Mouse (Mus musculus) intestine, postnatal 0 days (tissue): Measurements from ENCODE around the gene Megf8. TPM values are rescaled to one million over a fixed set of nuclear protein-coding genes. Genes with fewer than 3 reads are reported as not detected.
A peak's percentile ranks its signal among the peaks of the same experiment; 100 is the strongest.

Experiments
- ATAC-seq: fragments of 200-750 bp; cut with Nextera tagmentation; 2 replicates; pipeline ENCODE4 v1.8.0; 2017; ENCODE audit warnings: mild to moderate bottlenecking, moderate TSS enrichment, moderate library complexity
- H3K27ac ChIP-seq: fragments of 300-500 bp; sonication (generic); 2 replicates; pipeline ENCODE4 v1.5.1; 2014; ENCODE audit warnings: mild to moderate bottlenecking, low read depth, low read length, moderate library complexity
- H3K27me3 ChIP-seq: fragments of 300-500 bp; sonication (generic); replicated peaks from 2 replicates; pipeline ENCODE4 v1.6.1; 2014; ENCODE audit warnings: low read length, mixed read lengths; ENCODE audit not compliant: control insufficient read depth, insufficient read depth
- H3K36me3 ChIP-seq: fragments of 300-500 bp; sonication (generic); 2 replicates; pipeline ENCODE4 v1.6.1; 2014; ENCODE audit warnings: mild to moderate bottlenecking, moderate library complexity; ENCODE audit not compliant: control insufficient read depth, insufficient read depth
- H3K4me1 ChIP-seq: fragments of 300-500 bp; sonication (generic); replicated peaks from 2 replicates; pipeline ENCODE4 v1.6.1; 2014; ENCODE audit warnings: antibody characterized with exemption, low read length, mixed read lengths; ENCODE audit not compliant: control insufficient read depth, insufficient read depth
- H3K4me2 ChIP-seq: fragments of 300-500 bp; sonication (generic); replicated peaks from 2 replicates; pipeline ENCODE4 v1.6.1; 2014; ENCODE audit warnings: low read depth, mild to moderate bottlenecking, moderate library complexity
- H3K4me3 ChIP-seq: fragments of 300-500 bp; sonication (generic); 2 replicates; pipeline ENCODE4 v1.5.1; 2014; ENCODE audit warnings: low read depth, low read length
- H3K9ac ChIP-seq: fragments of 300-500 bp; sonication (generic); 2 replicates; pipeline ENCODE4 v1.6.1; 2014; ENCODE audit warnings: mild to moderate bottlenecking, low read depth, low read length
- H3K9me3 ChIP-seq: fragments of 300-500 bp; sonication (generic); 2 replicates; pipeline ENCODE4 v1.6.1; 2016; ENCODE audit warnings: mixed run types; ENCODE audit not compliant: control insufficient read depth
- CTCF ChIP-seq: sonication (generic); IDR thresholded peaks from 2 replicates; pipeline ENCODE4 v1.5.1; 2016; ENCODE audit warnings: low read depth, mild to moderate bottlenecking, control low read depth, antibody characterized with exemption, moderate library complexity
- WGBS: fragments of 180-500 bp; shearing (Covaris S2); extraction: QIAGEN DNeasy Blood & Tissue Kit; methylation state at CpG from one replicate; pipeline ENCODE4 v1.1.7; 2014; 5-methylcytosine and 5-hydroxymethylcytosine counted together
- polyA plus RNA-seq: library from polyadenylated mRNA; unstranded; fragments of >200 nt; fragmentation: Nextera tagmentation; extraction: Ambion mirVana; gene quantifications from 2 replicates; pipeline ENCODE4 v1.2.1, GENCODE M21; 2015

The Megf8 gene
- polyA plus RNA-seq, 1 experiment from 2014 or later = 3.4 TPM

DNA sequence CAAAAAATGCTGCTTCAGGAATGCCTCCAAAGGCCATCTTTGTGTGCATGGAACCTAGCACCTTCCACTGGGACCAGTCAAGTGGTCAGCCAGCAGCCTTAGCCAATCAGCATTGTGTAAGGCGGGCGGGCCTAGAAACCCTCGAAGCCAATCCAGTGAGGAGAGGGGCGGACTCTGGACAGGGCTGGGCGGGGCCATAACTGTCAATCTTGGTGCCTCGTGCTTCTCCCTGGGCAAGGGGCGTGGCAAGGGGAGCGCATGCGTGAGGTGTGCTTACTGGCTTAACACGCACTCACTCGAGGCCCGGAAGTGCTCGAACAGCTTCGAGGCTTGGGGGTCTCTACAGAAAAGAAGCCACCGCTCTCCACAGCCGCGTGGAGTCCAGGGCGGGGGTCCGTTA is 15.9 kb upstream of the Megf8 start, which contains the start of gene Prr19:
Gene Prr19 (plus strand): TSS at position 349 of the 400 bp plus-strand sequence.
- Histone ChIP-seq H3K9ac (no peak within 1 kb of the TSS), H3K9me3 (no peaks in the 10 kb centered on the region), H3K4me3 (no peak within 1 kb of the TSS), H3K4me1 (0 out of 2 replicates have a peak, but pooled peaks cover under 1% of the 10 kb centered on the region), H3K36me3 (no peaks in the 10 kb centered on the region), H3K27me3 (peaks cover 10% of the 10 kb centered on the region), H3K27ac (no peak within 1 kb of the TSS), H3K4me2 (no peak within 1 kb of the TSS)
- TF ChIP-seq CTCF = no peak
- no peak for ATAC-seq
- WGBS = 63% methylated on average over 19 of the region's 19 CpGs

GRCm38 (mm10) chr7:25303003-25303684 is 13.8 kb upstream of the Megf8 start:
- no peak for ATAC-seq
- Histone ChIP-seq H3K4me3 (no peak overlapping the region), H3K27ac (no peak overlapping the region), H3K9me3 (no peaks in the 10 kb centered on the region), H3K27me3 (peaks cover 23% of the 10 kb centered on the region), H3K4me1 (0 out of 2 replicates have a peak, but pooled peaks cover 2% of the 10 kb centered on the region), H3K4me2 (no peak overlapping the region), H3K36me3 (no peaks in the 10 kb centered on the region), H3K9ac (no peak overlapping the region)
- 58% methylated on average over 9 of the region's 9 CpGs for WGBS
- TF ChIP-seq CTCF = no peak

GRCm38 (mm10) chr7:25303685-25304006 is 13.3 kb upstream of the Megf8 start:
- ATAC-seq = no peak
- Histone ChIP-seq H3K4me2 (no peak overlapping the region), H3K9ac (no peak overlapping the region), H3K27ac (no peak overlapping the region), H3K4me1 (0 out of 2 replicates have a peak, but pooled peaks cover 2% of the 10 kb centered on the region), H3K27me3 (peaks cover 23% of the 10 kb centered on the region), H3K4me3 (no peak overlapping the region), H3K9me3 (no peaks in the 10 kb centered on the region), H3K36me3 (no peaks in the 10 kb centered on the region)
- 74% methylated on average over 3 of the region's 3 CpGs for WGBS
- TF ChIP-seq CTCF = no peak

DNA sequence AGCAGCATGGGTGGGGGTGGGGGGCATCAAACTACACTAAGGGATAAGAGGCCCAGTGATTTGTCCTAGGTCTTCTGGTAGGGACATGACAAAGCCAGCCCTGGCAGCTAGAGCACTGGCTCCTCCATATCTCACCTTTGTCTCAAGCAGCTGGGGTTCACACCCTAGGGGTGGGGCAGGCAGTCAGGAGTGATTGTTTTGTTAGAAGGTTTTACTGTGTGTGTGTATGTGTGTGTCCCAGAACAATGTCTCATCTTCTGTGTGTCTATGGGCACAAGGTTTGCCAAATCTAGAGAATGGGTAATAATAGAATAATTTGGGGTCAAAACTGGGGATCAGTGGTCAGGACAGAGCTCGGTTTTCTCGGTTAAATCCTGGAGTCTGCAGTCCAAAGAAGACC is 11.5 kb upstream of the Megf8 start:
- Histone ChIP-seq H3K4me3 (peak overlapping the region; percentile 49; the same call in 1 of the 2 replicates), H3K36me3 (no peaks in the 10 kb centered on the region), H3K27ac (no peak overlapping the region), H3K27me3 (peaks cover 23% of the 10 kb centered on the region), H3K4me2 (peak overlapping the region; percentile 95), H3K4me1 (0 out of 2 replicates have a peak, but pooled peaks cover 2% of the 10 kb centered on the region), H3K9ac (no peak overlapping the region), H3K9me3 (no peaks in the 10 kb centered on the region)
- TF ChIP-seq CTCF = no peak
- WGBS = 2% methylated on average over 2 of the region's 2 CpGs
- ATAC-seq = no peak

- no peak within 1 kb of the TSS for H3K27ac ChIP-seq
- H3K4me3 ChIP-seq = peak within 1 kb of the TSS; percentile 49
- under 1% methylated on average over 47 of the region's 47 CpGs for WGBS
- H3K9me3 ChIP-seq = no peaks in the 10 kb centered on the region
- H3K36me3 ChIP-seq = no peaks in the 10 kb centered on the region
- peak within 1 kb of the TSS; percentile 7; the same call in 1 of the 2 replicates for H3K9ac ChIP-seq
- peaks cover 26% of the 10 kb centered on the region for H3K27me3 ChIP-seq
- TF ChIP-seq CTCF = peak; percentile 6; the same call in 1 of the 2 replicates
- peak within 1 kb of the TSS; percentile 95 for H3K4me2 ChIP-seq
- 0 out of 2 replicates have a peak, but pooled peaks cover 2% of the 10 kb centered on the region for H3K4me1 ChIP-seq
- peak; percentile 71 for ATAC-seq
Observed at GRCm38 (mm10) chr7:25305956-25306613, 10.9 kb upstream of the Megf8 start, which contains the start of gene Tmem145. Tmem145 (plus strand) TSS chr7:25306106.

GRCm38 (mm10) chr7:25306614-25306996 is 10.4 kb upstream of the Megf8 start:
- 43% methylated on average over 2 of the region's 2 CpGs for WGBS
- Histone ChIP-seq H3K36me3 (no peaks in the 10 kb centered on the region), H3K4me2 (peak overlapping the region; percentile 95; the same call in 1 of the 2 replicates), H3K9ac (no peak overlapping the region), H3K27me3 (peaks cover 31% of the 10 kb centered on the region), H3K9me3 (no peaks in the 10 kb centered on the region), H3K4me1 (0 out of 2 replicates have a peak, but pooled peaks cover 2% of the 10 kb centered on the region), H3K4me3 (no peak overlapping the region), H3K27ac (no peak overlapping the region)
- TF ChIP-seq CTCF = no peak
- ATAC-seq = no peak
